In the genomic region with DNA sequence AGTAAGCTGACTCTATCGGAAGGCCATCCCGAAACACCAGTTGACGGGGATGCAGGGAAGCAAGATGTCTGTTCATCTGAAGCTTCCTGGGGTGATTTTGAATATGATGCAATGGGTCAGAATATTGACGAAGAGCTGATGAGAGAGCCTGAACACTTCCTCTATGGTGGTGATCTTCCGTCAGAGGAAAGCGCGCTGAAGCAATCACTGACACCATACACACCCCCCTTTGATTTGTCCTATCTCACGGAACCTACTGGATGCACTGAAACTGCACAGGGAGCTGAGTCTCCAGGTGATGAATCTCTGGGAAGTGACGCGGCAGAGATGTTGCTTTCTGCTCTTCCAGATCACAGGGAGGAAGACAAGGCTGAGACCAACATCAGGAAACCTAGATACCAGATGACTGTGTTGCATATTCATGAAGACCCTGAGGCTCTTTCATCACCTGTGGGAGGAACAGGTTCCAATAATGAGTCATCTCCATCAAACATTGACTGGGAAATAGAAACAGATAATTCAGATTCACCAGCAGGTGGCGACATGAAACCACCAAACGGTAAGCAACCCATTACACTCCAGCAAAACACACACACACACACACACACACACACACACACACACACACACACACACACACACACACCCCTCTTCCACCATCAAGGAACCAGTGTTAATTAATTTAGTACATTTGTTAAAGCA, we compare ENCODE assay signal across 8 mouse cellular contexts.
DNase-seq lines count a peak whose midpoint lies in the region; ATAC-seq and TF ChIP-seq lines count a peak whose summit lies in the region.

No protein-coding gene starts in this region.

- no peak for ATAC-seq in intestine, postnatal 0 days
- no peak; the same call in 1 of the 2 replicates for ATAC-seq in intestine, embryonic 16.5 days
- ATAC-seq in midbrain, embryonic 16.5 days: peak; percentile 42; the same call in 1 of the 2 replicates

- H3K9me3 ChIP-seq in intestine, postnatal 0 days (ENCODE audit: control insufficient read depth): no peaks in the 10 kb centered on the region
- H3K9me3 ChIP-seq in intestine, embryonic 16.5 days (ENCODE audit: control insufficient read depth, low read length): no peaks in the 10 kb centered on the region
- H3K9me3 ChIP-seq in midbrain, embryonic 16.5 days (replicated peaks; ENCODE audit: control insufficient read depth, low read length, poor library complexity, severe bottlenecking): no peaks in the 10 kb centered on the region

- no peak overlapping the region for H3K9ac ChIP-seq in intestine, postnatal 0 days (ENCODE audit: low read depth, low read length)
- H3K9ac ChIP-seq in intestine, embryonic 16.5 days (ENCODE audit: low read depth, low read length): no peak overlapping the region
- no peak overlapping the region for H3K9ac ChIP-seq in midbrain, embryonic 16.5 days (ENCODE audit: low read depth, low read length)

- no peaks in the 10 kb centered on the region for H3K27me3 ChIP-seq in intestine, postnatal 0 days (replicated peaks; ENCODE audit: control insufficient read depth, insufficient read depth, low read length)
- H3K27me3 ChIP-seq in intestine, embryonic 16.5 days (replicated peaks; ENCODE audit: control insufficient read depth, insufficient read depth, low read length): no peaks in the 10 kb centered on the region
- no peaks in the 10 kb centered on the region for H3K27me3 ChIP-seq in midbrain, embryonic 16.5 days (ENCODE audit: control insufficient read depth, insufficient read depth, low read depth, low read length)

- H3K36me3 ChIP-seq in intestine, postnatal 0 days (ENCODE audit: control insufficient read depth, insufficient read depth): no peaks in the 10 kb centered on the region
- no peaks in the 10 kb centered on the region for H3K36me3 ChIP-seq in intestine, embryonic 16.5 days (ENCODE audit: control insufficient read depth, insufficient read depth, low read length)
- no peaks in the 10 kb centered on the region for H3K36me3 ChIP-seq in midbrain, embryonic 16.5 days (ENCODE audit: control insufficient read depth, insufficient read depth, low read length)

- 68% methylated on average over 12 of the region's 12 CpGs for WGBS in intestine, postnatal 0 days
- WGBS in intestine, embryonic 16.5 days: 70% methylated on average over 12 of the region's 12 CpGs
- 71% methylated on average over 12 of the region's 12 CpGs for WGBS in midbrain, embryonic 16.5 days

- no peak overlapping the region for H3K4me3 ChIP-seq in intestine, postnatal 0 days (ENCODE audit: low read depth, low read length)
- no peak overlapping the region for H3K4me3 ChIP-seq in intestine, embryonic 16.5 days (ENCODE audit: low read length)
- H3K4me3 ChIP-seq in left cerebral cortex, adult 2 months: no peak overlapping the region
- no peak overlapping the region for H3K4me3 ChIP-seq in midbrain, embryonic 16.5 days (ENCODE audit: low read depth, low read length)

- no peak overlapping the region for H3K4me2 ChIP-seq in intestine, postnatal 0 days (replicated peaks; ENCODE audit: low read depth)
- no peak overlapping the region for H3K4me2 ChIP-seq in intestine, embryonic 16.5 days (ENCODE audit: low read depth, low read length)
- H3K4me2 ChIP-seq in midbrain, embryonic 16.5 days (ENCODE audit: low read length): no peak overlapping the region

- intact Hi-C loops in gastrocnemius, postnatal 14 days (cut with DNase I; ENCODE audit: low total_unique reads): loop anchor here (5.0 kb wide), 2 partner anchors 243 to 263 kb away; no protein-coding TSS in a partner anchor
- intact Hi-C loops in left cerebral cortex, adult 2 months (cut with DNase I): loop anchor here (1.0 to 10.0 kb wide), 3 partner anchors 243 to 1421 kb away; no protein-coding TSS in a partner anchor

- no peaks in the 10 kb centered on the region for H3K4me1 ChIP-seq in intestine, postnatal 0 days (replicated peaks; ENCODE audit: control insufficient read depth, insufficient read depth, low read length)
- H3K4me1 ChIP-seq in intestine, embryonic 16.5 days (ENCODE audit: control insufficient read depth, insufficient read depth, low read length): no peaks in the 10 kb centered on the region
- no peaks in the 10 kb centered on the region for H3K4me1 ChIP-seq in midbrain, embryonic 16.5 days (ENCODE audit: control insufficient read depth, insufficient read depth, low read length)

- peak; percentile 18 for DNase-seq in MEL-GATA-1-ER (ENCODE audit: extremely low read depth, low read depth)
- DNase-seq in cerebellum, postnatal 14 days: peak; percentile 82 to 86
- DNase-seq in gastrocnemius, postnatal 14 days: peak; percentile 13
- DNase-seq in left cerebral cortex, adult 2 months (ENCODE audit: extremely low spot score in 1 of 2, low spot score in 2 of 2): peak; percentile 63 to 70
- peak; percentile 37 for DNase-seq in thymus, postnatal 14 days

- H3K27ac ChIP-seq in intestine, postnatal 0 days (ENCODE audit: low read depth, low read length): no peak overlapping the region
- no peak overlapping the region for H3K27ac ChIP-seq in intestine, embryonic 16.5 days (ENCODE audit: low read length)
- no peak overlapping the region for H3K27ac ChIP-seq in left cerebral cortex, adult 2 months
- H3K27ac ChIP-seq in midbrain, embryonic 16.5 days (ENCODE audit: low read length): no peak overlapping the region

- TF ChIP-seq CTCF in intestine, postnatal 0 days (IDR thresholded peaks at IDR 0.05; ENCODE audit: low read depth): peak; percentile 85
- TF ChIP-seq CTCF in left cerebral cortex, adult 2 months (IDR thresholded peaks at IDR 0.05): peak; percentile 52

Comparison
In these comparisons a context has a peak if more than half of its experiments do, and no peak if none do; other contexts are left out.
1. DNase-seq: peak in every context shown above with its lines; median percentile 84 in cerebellum, postnatal 14 days; 66 in left cerebral cortex, adult 2 months; 37 in thymus, postnatal 14 days; 18 in MEL-GATA-1-ER; 13 in gastrocnemius, postnatal 14 days.